Mouse (Mus musculus): ENCODE measurements at regions not wholly inside any gene's neighbourhood (a gene's known extent, or its start where the extent isn't known, plus 50 kb on each side); places are given as distances from the start of the nearest gene placed in this dataset.

GRCm38 (mm10) chr7:73593645-73594385 is 52.2 kb upstream of the Chd2 start:
- Histone ChIP-seq H3K27ac (ENCODE audit: insufficient read depth, low read length) (peak overlapping the region; percentile 66), H3K4me1 (ENCODE audit: control insufficient read depth, insufficient read depth, low read length) (peaks cover 11% of the 10 kb centered on the region), H3K4me3 (ENCODE audit: insufficient read depth, low read length) (no peak overlapping the region)
- TF ChIP-seq CTCF (IDR thresholded peaks at IDR 0.05; ENCODE audit: borderline replicate concordance, insufficient read depth, low read length) (no peak), POLR2A (IDR thresholded peaks at IDR 0.05; ENCODE audit: low read depth, low read length) (no peak)

- H3K4me1 ChIP-seq (ENCODE audit: control insufficient read depth, insufficient read depth, low read length), result peaks cover 17% of the 10 kb centered on the region
- H3K27ac ChIP-seq (ENCODE audit: insufficient read depth, low read length), result no peak overlapping the region
- no peak overlapping the region for H3K4me3 ChIP-seq (ENCODE audit: insufficient read depth, low read length)
- TF ChIP-seq POLR2A (IDR thresholded peaks at IDR 0.05; ENCODE audit: low read depth, low read length) (no peak), CTCF (IDR thresholded peaks at IDR 0.05; ENCODE audit: borderline replicate concordance, insufficient read depth, low read length) (no peak)
Observed at GRCm38 (mm10) chr7:73592857-73593256, 51.2 kb upstream of the Chd2 start.
